ENCODE assay signal across 18 mouse cellular contexts in genomic region chr11:59813276-59813675, GRCm38 (mm10). TPM values are rescaled to one million over a fixed set of nuclear protein-coding genes. Genes with fewer than 3 reads are reported as not detected.
DNase-seq lines count a peak whose midpoint lies in the region.
"Had no signal": no experiment of that assay in that cellular context is flagged by ENCODE, and none has a peak within 500 bp of the region (broad histone marks: within the 10 kb centered on the region; RNA-seq: fewer than 3 reads in every experiment).

No protein-coding gene starts in this region.

- peak; percentile 59 for DNase-seq in adrenal gland, adult 8-10 months
- DNase-seq in adrenal gland, postnatal 25 days, result no peak
- peak; percentile 35 for DNase-seq in ES-CJ7 (ENCODE audit: low read depth, low spot score)
- DNase-seq in ZHBTc4 (ENCODE audit: low read depth, low spot score), result peak; percentile 37
- DNase-seq in adrenal gland, postnatal 36 days, result peak; percentile 43 to 45
- no peak for DNase-seq in layer of hippocampus, adult 9-11 months
- no peak for DNase-seq in spleen, postnatal 36 days (ENCODE audit: low spot score in 2 of 2)
- no peak for DNase-seq in left cerebral cortex, postnatal 10 days (ENCODE audit: extremely low spot score in 1 of 2, low spot score in 2 of 2)
- DNase-seq: cerebellum, adult 18-20 months; cerebellum, adult 9-11 months; cerebellum, postnatal 25 days; forebrain, postnatal 0 days; gastrocnemius, postnatal 36 days; heart, adult 2 months; heart, postnatal 14 days; heart, postnatal 4 days; kidney, adult 18-20 months had no signal

- intact Hi-C loops in left cerebral cortex, postnatal 10 days (cut with DNase I), result no loop called here

RNA-seq across cellular contexts. Expression of gene Flcn, which starts 3.5 kb away (rescaled TPM):
- 10 to 100 TPM; 49.9 to 61.3 (median 57.3) TPM for total RNA-seq in adrenal gland, adult 8-10 months (2022)
- 50.9 and 52.6 TPM in 2 replicates for total RNA-seq in adrenal gland, postnatal 25 days (2021)
- total RNA-seq in adrenal gland, postnatal 36 days (2021), result 100 to 1,000 TPM in 1 of 2 experiments, 10 to 100 TPM in 1; 46.9 to 101 TPM
- total RNA-seq in left cerebral cortex, postnatal 10 days (2021), result 10 to 100 TPM; 34.5 to 35.6 TPM

RNA-seq across cellular contexts. Expression of gene Pld6, which starts 25.8 kb away (rescaled TPM):
- total RNA-seq in adrenal gland, adult 8-10 months (2022), result 1 to 10 TPM in 3 of 4 experiments, under 1 TPM in 1; 0.81 to 2.4 (median 1.6) TPM
- total RNA-seq in adrenal gland, postnatal 25 days (2021), result 4.1 and 4.6 TPM in 2 replicates
- total RNA-seq in adrenal gland, postnatal 36 days (2021), result 1 to 10 TPM; 1.7 to 2.9 TPM
- total RNA-seq in left cerebral cortex, postnatal 10 days (2021), result 1 to 10 TPM; 1.2 TPM
- total RNA-seq: gastrocnemius, adult 8-10 months; gastrocnemius, postnatal 36 days had no signal

RNA-seq across cellular contexts. Expression of gene Nt5m, which starts 26.0 kb away (rescaled TPM):
- 10 to 100 TPM; 26.2 to 34.5 (median 32.1) TPM for total RNA-seq in adrenal gland, adult 8-10 months (2022)
- total RNA-seq in adrenal gland, postnatal 25 days (2021), result 26.7 and 30.1 TPM in 2 replicates
- total RNA-seq in adrenal gland, postnatal 36 days (2021), result 10 to 100 TPM; 24.4 to 29.7 TPM
- 10 to 100 TPM; 51.8 to 54.3 TPM for total RNA-seq in left cerebral cortex, postnatal 10 days (2021)

RNA-seq across cellular contexts. Expression of gene Cops3, which starts 26.4 kb away (rescaled TPM):
- 100 to 1,000 TPM in 2 of 4 experiments, 10 to 100 TPM in 2; 96.1 to 110 (median 102) TPM for total RNA-seq in adrenal gland, adult 8-10 months (2022)
- 103 and 105 TPM in 2 replicates for total RNA-seq in adrenal gland, postnatal 25 days (2021)
- 100 to 1,000 TPM in 1 of 2 experiments, 10 to 100 TPM in 1; 85.2 to 108 TPM for total RNA-seq in adrenal gland, postnatal 36 days (2021)
- total RNA-seq in left cerebral cortex, postnatal 10 days (2021), result 10 to 100 TPM; 76.4 to 81.7 TPM

Comparison
In these comparisons a context has a peak if more than half of its experiments do, and no peak if none do; other contexts are left out.
1. DNase-seq: peak in adrenal gland, adult 8-10 months (single experiment), ES-CJ7 (single experiment), ZHBTc4 (single experiment) and adrenal gland, postnatal 36 days (2 of 2); none in adrenal gland, postnatal 25 days (single experiment), layer of hippocampus, adult 9-11 months (single experiment), spleen, postnatal 36 days (0 of 2) and left cerebral cortex, postnatal 10 days (0 of 2).